Mouse (Mus musculus): ENCODE data around the gene Gm2174. TPM values are rescaled to one million over a fixed set of nuclear protein-coding genes. Genes with fewer than 3 reads are reported as not detected.

Gm2174 gene
- polyA plus RNA-seq, 1 experiment from 2014 or later, result 2.1 TPM

GRCm38 (mm10) chrX:56455372-56456246 lies 7.8 kb downstream of the Gm2174 start:
- H3K27me3 ChIP-seq, result no peaks in the 10 kb centered on the region
- H3K27ac ChIP-seq, result peak overlapping the region; percentile 94
- peak overlapping the region; percentile 66 for H3K4me3 ChIP-seq
- peak; percentile 95 for ATAC-seq (replicated peaks; ENCODE audit: insufficient number of reproducible peaks, insufficient read depth, low FRiP score, low read depth)
- peak overlapping the region; percentile 74 for H3K9ac ChIP-seq
- WGBS, result 16% methylated on average over 50 of the region's 65 CpGs
- no peaks in the 10 kb centered on the region for H3K9me3 ChIP-seq (replicated peaks)
- no peaks in the 10 kb centered on the region for H3K36me3 ChIP-seq
- peak overlapping the region; percentile 74 for H3K4me2 ChIP-seq
- H3K4me1 ChIP-seq (replicated peaks), result no peaks in the 10 kb centered on the region

GRCm38 (mm10) chrX:56456379-56456778 lies 8.6 kb downstream of the Gm2174 start:
- ATAC-seq (replicated peaks; ENCODE audit: insufficient number of reproducible peaks, insufficient read depth, low FRiP score, low read depth), result no peak
- 15% methylated on average over 8 of the region's 8 CpGs for WGBS

GRCm38 (mm10) chrX:56462020-56462933 lies 14.5 kb downstream of the Gm2174 start:
- Histone ChIP-seq H3K4me2 (no peak overlapping the region), H3K4me3 (no peak overlapping the region), H3K9ac (no peak overlapping the region), H3K4me1 (replicated peaks) (peaks cover 9% of the 10 kb centered on the region), H3K27me3 (no peaks in the 10 kb centered on the region), H3K36me3 (no peaks in the 10 kb centered on the region), H3K9me3 (replicated peaks) (no peaks in the 10 kb centered on the region), H3K27ac (no peak overlapping the region)
- no peak for ATAC-seq (replicated peaks; ENCODE audit: insufficient number of reproducible peaks, insufficient read depth, low FRiP score, low read depth)
- 47% methylated on average over 14 of the region's 14 CpGs for WGBS

More at GRCm38 (mm10) chrX:56456379-56456778, 8.6 kb downstream of the Gm2174 start:
- peak overlapping the region; percentile 94 for H3K27ac ChIP-seq
- peak overlapping the region; percentile 66 for H3K4me3 ChIP-seq
- peak overlapping the region; percentile 74 for H3K4me2 ChIP-seq
- no peaks in the 10 kb centered on the region for H3K9me3 ChIP-seq (replicated peaks)
- peak overlapping the region; percentile 41 for H3K9ac ChIP-seq
- no peaks in the 10 kb centered on the region for H3K4me1 ChIP-seq (replicated peaks)
- H3K27me3 ChIP-seq, result no peaks in the 10 kb centered on the region
- no peaks in the 10 kb centered on the region for H3K36me3 ChIP-seq

- Histone ChIP-seq H3K27ac (no peak overlapping the region), H3K36me3 (no peaks in the 10 kb centered on the region), H3K9me3 (replicated peaks) (no peaks in the 10 kb centered on the region), H3K4me1 (replicated peaks) (peaks cover 9% of the 10 kb centered on the region), H3K9ac (no peak overlapping the region), H3K27me3 (no peaks in the 10 kb centered on the region), H3K4me2 (no peak overlapping the region), H3K4me3 (no peak overlapping the region)
- ATAC-seq (replicated peaks; ENCODE audit: insufficient number of reproducible peaks, insufficient read depth, low FRiP score, low read depth), result no peak
- 50% methylated on average over 1 of the region's 1 CpGs for WGBS
Observed at GRCm38 (mm10) chrX:56464906-56465305, 17.1 kb downstream of the Gm2174 start.

GRCm38 (mm10) chrX:56467688-56468087 lies 19.9 kb downstream of the Gm2174 start:
- Histone ChIP-seq H3K4me3 (no peak overlapping the region), H3K27ac (no peak overlapping the region), H3K4me2 (no peak overlapping the region), H3K36me3 (no peaks in the 10 kb centered on the region), H3K9ac (no peak overlapping the region), H3K27me3 (no peaks in the 10 kb centered on the region), H3K9me3 (replicated peaks) (no peaks in the 10 kb centered on the region), H3K4me1 (replicated peaks) (peaks cover 7% of the 10 kb centered on the region)
- WGBS, result 70% methylated on average over 4 of the region's 4 CpGs
- ATAC-seq (replicated peaks; ENCODE audit: insufficient number of reproducible peaks, insufficient read depth, low FRiP score, low read depth), result no peak

GRCm38 (mm10) chrX:56468422-56468821 lies 20.7 kb downstream of the Gm2174 start:
- H3K27ac ChIP-seq, result no peak overlapping the region
- H3K9me3 ChIP-seq (replicated peaks), result no peaks in the 10 kb centered on the region
- no peak overlapping the region for H3K4me3 ChIP-seq
- no peak overlapping the region for H3K9ac ChIP-seq
- H3K36me3 ChIP-seq, result no peaks in the 10 kb centered on the region
- no peaks in the 10 kb centered on the region for H3K27me3 ChIP-seq
- H3K4me1 ChIP-seq (replicated peaks), result peaks cover 7% of the 10 kb centered on the region
- ATAC-seq (replicated peaks; ENCODE audit: insufficient number of reproducible peaks, insufficient read depth, low FRiP score, low read depth), result no peak
- no peak overlapping the region for H3K4me2 ChIP-seq
- 58% methylated on average over 6 of the region's 6 CpGs for WGBS

GRCm38 (mm10) chrX:56474035-56474434 lies 26.3 kb downstream of the Gm2174 start:
- Histone ChIP-seq H3K36me3 (no peaks in the 10 kb centered on the region), H3K9me3 (replicated peaks) (no peaks in the 10 kb centered on the region), H3K4me1 (replicated peaks) (no peaks in the 10 kb centered on the region), H3K27ac (peak overlapping the region; percentile 20), H3K9ac (no peak overlapping the region), H3K4me2 (no peak overlapping the region), H3K4me3 (no peak overlapping the region), H3K27me3 (no peaks in the 10 kb centered on the region)
- WGBS, result 38% methylated on average over 8 of the region's 8 CpGs
- no peak for ATAC-seq (replicated peaks; ENCODE audit: insufficient number of reproducible peaks, insufficient read depth, low FRiP score, low read depth)

GRCm38 (mm10) chrX:56477553-56477952 lies 29.8 kb downstream of the Gm2174 start:
- WGBS, result 87% methylated on average over 3 of the region's 3 CpGs
- peaks cover 10% of the 10 kb centered on the region; the same call in 1 of the 2 replicates for H3K36me3 ChIP-seq
- H3K4me3 ChIP-seq, result no peak overlapping the region
- no peaks in the 10 kb centered on the region for H3K27me3 ChIP-seq
- H3K4me2 ChIP-seq, result no peak overlapping the region
- no peak overlapping the region for H3K9ac ChIP-seq
- no peak overlapping the region for H3K27ac ChIP-seq
- H3K9me3 ChIP-seq (replicated peaks), result no peaks in the 10 kb centered on the region
- no peak for ATAC-seq (replicated peaks; ENCODE audit: insufficient number of reproducible peaks, insufficient read depth, low FRiP score, low read depth)
- H3K4me1 ChIP-seq (replicated peaks), result no peaks in the 10 kb centered on the region

GRCm38 (mm10) chrX:56481906-56482305 lies 34.1 kb downstream of the Gm2174 start:
- H3K27ac ChIP-seq, result no peak overlapping the region
- no peaks in the 10 kb centered on the region for H3K9me3 ChIP-seq (replicated peaks)
- peaks cover 14% of the 10 kb centered on the region for H3K36me3 ChIP-seq
- H3K4me2 ChIP-seq, result no peak overlapping the region
- no peak for ATAC-seq (replicated peaks; ENCODE audit: insufficient number of reproducible peaks, insufficient read depth, low FRiP score, low read depth)
- no peak overlapping the region for H3K9ac ChIP-seq
- H3K27me3 ChIP-seq, result no peaks in the 10 kb centered on the region
- H3K4me3 ChIP-seq, result no peak overlapping the region
- 66% methylated on average over 3 of the region's 3 CpGs for WGBS
- no peaks in the 10 kb centered on the region for H3K4me1 ChIP-seq (replicated peaks)

- H3K9ac ChIP-seq, result no peak overlapping the region
- no peaks in the 10 kb centered on the region for H3K9me3 ChIP-seq (replicated peaks)
- ATAC-seq (replicated peaks; ENCODE audit: insufficient number of reproducible peaks, insufficient read depth, low FRiP score, low read depth), result no peak
- no peak overlapping the region for H3K27ac ChIP-seq
- H3K4me2 ChIP-seq, result no peak overlapping the region
- peaks cover 1% of the 10 kb centered on the region; the same call in 1 of the 2 replicates for H3K36me3 ChIP-seq
- 20% methylated on average over 1 of the region's 1 CpGs for WGBS
- no peaks in the 10 kb centered on the region for H3K27me3 ChIP-seq
- H3K4me1 ChIP-seq (replicated peaks), result no peaks in the 10 kb centered on the region
- H3K4me3 ChIP-seq, result no peak overlapping the region
Observed at GRCm38 (mm10) chrX:56489758-56490157, 42.0 kb downstream of the Gm2174 start.

- Histone ChIP-seq H3K4me2 (no peak overlapping the region), H3K9ac (no peak overlapping the region), H3K27ac (no peak overlapping the region), H3K36me3 (peaks cover 6% of the 10 kb centered on the region; the same call in 1 of the 2 replicates), H3K4me1 (replicated peaks) (no peaks in the 10 kb centered on the region), H3K27me3 (no peaks in the 10 kb centered on the region), H3K4me3 (no peak overlapping the region), H3K9me3 (replicated peaks) (no peaks in the 10 kb centered on the region)
- WGBS, result 75% methylated on average over 7 of the region's 7 CpGs
- ATAC-seq (replicated peaks; ENCODE audit: insufficient number of reproducible peaks, insufficient read depth, low FRiP score, low read depth), result no peak
Observed at GRCm38 (mm10) chrX:56497241-56497640, 49.5 kb downstream of the Gm2174 start.
